Mouse (Mus musculus): ENCODE data around the gene Mcrip2.

Mcrip2 gene

DNA sequence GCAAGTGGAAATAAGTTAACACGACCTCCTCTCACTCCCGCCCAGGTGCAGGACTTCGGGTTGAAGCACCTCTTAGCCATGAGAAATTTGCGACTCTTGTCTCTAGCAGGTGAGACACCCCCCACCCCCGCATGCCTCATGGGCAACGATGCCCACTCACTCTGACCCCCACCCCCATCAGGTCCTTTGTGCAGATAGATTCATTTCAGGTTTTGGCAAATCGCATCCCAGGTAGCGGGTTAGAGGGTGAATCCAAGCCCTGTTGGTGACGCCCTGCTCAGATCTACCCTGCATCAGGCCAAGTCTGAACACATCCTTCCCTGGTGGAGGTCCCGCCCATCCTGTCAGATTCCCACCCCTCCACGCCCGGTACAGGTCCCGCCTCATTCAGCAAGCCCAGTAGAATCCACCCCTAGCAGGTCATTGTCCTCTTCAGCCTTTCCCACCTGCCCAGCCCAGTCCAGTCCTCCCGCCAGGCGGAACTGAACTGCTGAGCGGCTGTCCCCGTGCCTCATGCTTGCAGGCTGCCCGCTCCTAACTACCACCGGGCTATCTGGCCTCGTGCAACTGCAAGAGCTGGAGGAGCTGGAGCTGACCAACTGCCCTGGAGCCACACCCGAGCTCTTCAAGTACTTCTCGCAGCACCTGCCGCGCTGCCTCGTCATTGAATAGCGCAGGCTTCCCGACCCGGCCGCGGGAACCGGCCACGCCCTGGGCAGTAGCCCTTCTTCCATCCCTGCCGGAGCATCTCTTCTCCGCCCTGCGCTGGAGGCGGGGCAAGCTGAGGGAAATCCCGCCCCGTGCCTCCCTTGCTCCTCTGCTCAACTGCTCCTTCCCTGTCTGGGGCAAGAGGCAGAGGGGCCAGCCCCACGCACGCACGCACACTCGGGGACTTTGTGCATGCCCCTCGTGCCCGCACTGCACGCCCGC is 49.4 kb downstream of the Mcrip2 start:
- DNase-seq (ENCODE audit: extremely low spot score, low spot score), result no peak

- no peak for DNase-seq (ENCODE audit: extremely low spot score, low spot score)
Measured at GRCm38 (mm10) chr17:25817662-25818061, 50.9 kb downstream of the Mcrip2 start.
